Mouse (Mus musculus) lung, adult 2 months (tissue): ENCODE results near the gene Pdcd10.

Experiments
- CTCF ChIP-seq: fragments of 200-500 bp; IDR thresholded peaks from 2 replicates; pipeline ENCODE4 v1.5.1; 2011; ENCODE audit warnings: mild to moderate bottlenecking, low read length, control low read depth; ENCODE audit not compliant: insufficient read depth
- POLR2A ChIP-seq: fragments of 200-500 bp; IDR thresholded peaks from 2 replicates; pipeline ENCODE4 v1.6.1; 2011; ENCODE audit warnings: low read depth, mild to moderate bottlenecking, control low read depth, low read length, borderline replicate concordance; ENCODE audit errors: extremely low read depth

- TF ChIP-seq CTCF (no peak), POLR2A (no peak)
These were observed 88.5 kb downstream of the Pdcd10 start for GRCm38 (mm10) chr3:75468154-75468553.
